Mouse (Mus musculus) cerebellum, adult 2 months (tissue): ENCODE results near the gene Cstf3.

Experiments
- CTCF ChIP-seq: fragments of 200-500 bp; IDR thresholded peaks from 2 replicates; pipeline ENCODE4 v1.5.1; 2011; ENCODE audit warnings: low read depth, mild to moderate bottlenecking, control low read depth, low read length, moderate library complexity, borderline replicate concordance; ENCODE audit not compliant: insufficient read depth
- POLR2A ChIP-seq: fragments of 200-500 bp; IDR thresholded peaks from 2 replicates; pipeline ENCODE4 v1.6.1; 2011; ENCODE audit warnings: low read length, control low read depth, borderline replicate concordance; ENCODE audit not compliant: insufficient read depth

DNA sequence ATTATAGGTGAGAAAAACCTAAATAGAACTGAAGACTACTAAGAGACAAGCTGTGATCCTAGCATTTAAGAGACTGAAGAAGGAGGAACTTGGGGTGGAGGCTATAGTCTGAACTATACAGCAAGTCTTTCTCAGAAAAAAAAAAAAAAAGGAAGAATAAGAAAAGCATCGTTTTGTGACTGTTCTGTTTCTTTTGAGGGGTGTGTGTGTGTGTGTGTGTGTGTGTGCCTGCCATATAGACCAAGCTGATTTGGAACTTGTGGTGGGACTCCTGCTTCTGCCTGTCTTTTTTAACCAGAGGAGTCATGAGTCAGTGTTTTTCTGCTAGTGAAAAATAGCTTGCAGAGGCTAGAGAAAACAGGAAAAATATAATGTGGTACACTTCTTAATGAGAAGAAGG lies 4.7 kb downstream of the Cstf3 start:
- TF ChIP-seq POLR2A (no peak), CTCF (no peak)
